Mouse (Mus musculus): Measurements from ENCODE around the gene Fbxl17. TPM values are rescaled to one million over a fixed set of nuclear protein-coding genes. Genes with fewer than 3 reads are reported as not detected.

Fbxl17 gene
- polyA plus RNA-seq, 1 experiment from 2014 or later = 22.7 TPM

- ATAC-seq = peak; percentile 85
- Histone ChIP-seq H3K27ac (ENCODE audit: low read length) (peak overlapping the region; percentile 97), H3K9me3 (replicated peaks; ENCODE audit: control insufficient read depth, low read length, poor library complexity, severe bottlenecking) (no peaks in the 10 kb centered on the region), H3K27me3 (ENCODE audit: control insufficient read depth, insufficient read depth, low read depth, low read length) (no peaks in the 10 kb centered on the region), H3K9ac (ENCODE audit: low read depth, low read length) (peak overlapping the region; percentile 99), H3K36me3 (ENCODE audit: control insufficient read depth, insufficient read depth, low read length) (no peaks in the 10 kb centered on the region), H3K4me2 (ENCODE audit: low read length) (peak overlapping the region; percentile 71), H3K4me1 (ENCODE audit: control insufficient read depth, insufficient read depth, low read length) (peaks cover 32% of the 10 kb centered on the region), H3K4me3 (ENCODE audit: low read depth, low read length) (peak overlapping the region; percentile 96)
- WGBS = under 1% methylated on average over 34 of the region's 78 CpGs
Measured at GRCm38 (mm10) chr17:63500156-63500834, 478 bp upstream of the Fbxl17 start.

GRCm38 (mm10) chr17:63498717-63499635 is 841 bp downstream of the Fbxl17 start:
- peak overlapping the region; percentile 71 for H3K4me2 ChIP-seq (ENCODE audit: low read length)
- 2% methylated on average over 56 of the region's 90 CpGs for WGBS
- H3K36me3 ChIP-seq (ENCODE audit: control insufficient read depth, insufficient read depth, low read length) = no peaks in the 10 kb centered on the region
- peak overlapping the region; percentile 99 for H3K9ac ChIP-seq (ENCODE audit: low read depth, low read length)
- H3K4me3 ChIP-seq (ENCODE audit: low read depth, low read length) = peak overlapping the region; percentile 96
- ATAC-seq = peak; percentile 62
- H3K27me3 ChIP-seq (ENCODE audit: control insufficient read depth, insufficient read depth, low read depth, low read length) = no peaks in the 10 kb centered on the region
- H3K9me3 ChIP-seq (replicated peaks; ENCODE audit: control insufficient read depth, low read length, poor library complexity, severe bottlenecking) = no peaks in the 10 kb centered on the region
- H3K27ac ChIP-seq (ENCODE audit: low read length) = peak overlapping the region; percentile 97
- H3K4me1 ChIP-seq (ENCODE audit: control insufficient read depth, insufficient read depth, low read length) = peaks cover 41% of the 10 kb centered on the region

- H3K4me3 ChIP-seq (ENCODE audit: low read depth, low read length) = peak overlapping the region; percentile 96
- no peak for ATAC-seq
- H3K4me1 ChIP-seq (ENCODE audit: control insufficient read depth, insufficient read depth, low read length) = peaks cover 46% of the 10 kb centered on the region
- WGBS = 12% methylated on average over 6 of the region's 6 CpGs
- H3K27ac ChIP-seq (ENCODE audit: low read length) = no peak overlapping the region; the same call in 1 of the 2 replicates
- no peaks in the 10 kb centered on the region for H3K9me3 ChIP-seq (replicated peaks; ENCODE audit: control insufficient read depth, low read length, poor library complexity, severe bottlenecking)
- H3K27me3 ChIP-seq (ENCODE audit: control insufficient read depth, insufficient read depth, low read depth, low read length) = no peaks in the 10 kb centered on the region
- H3K9ac ChIP-seq (ENCODE audit: low read depth, low read length) = no peak overlapping the region; the same call in 1 of the 2 replicates
- H3K36me3 ChIP-seq (ENCODE audit: control insufficient read depth, insufficient read depth, low read length) = no peaks in the 10 kb centered on the region
- peak overlapping the region; percentile 71 for H3K4me2 ChIP-seq (ENCODE audit: low read length)
Measured at GRCm38 (mm10) chr17:63498182-63498716, 1.6 kb downstream of the Fbxl17 start.

- no peak overlapping the region for H3K27ac ChIP-seq (ENCODE audit: low read length)
- no peak overlapping the region for H3K9ac ChIP-seq (ENCODE audit: low read depth, low read length)
- peaks cover 53% of the 10 kb centered on the region for H3K4me1 ChIP-seq (ENCODE audit: control insufficient read depth, insufficient read depth, low read length)
- H3K4me2 ChIP-seq (ENCODE audit: low read length) = peak overlapping the region; percentile 71
- no peaks in the 10 kb centered on the region for H3K36me3 ChIP-seq (ENCODE audit: control insufficient read depth, insufficient read depth, low read length)
- no peaks in the 10 kb centered on the region for H3K9me3 ChIP-seq (replicated peaks; ENCODE audit: control insufficient read depth, low read length, poor library complexity, severe bottlenecking)
- no peaks in the 10 kb centered on the region for H3K27me3 ChIP-seq (ENCODE audit: control insufficient read depth, insufficient read depth, low read depth, low read length)
- H3K4me3 ChIP-seq (ENCODE audit: low read depth, low read length) = peak overlapping the region; percentile 96
- 82% methylated on average over 6 of the region's 6 CpGs for WGBS
- no peak for ATAC-seq
Measured at GRCm38 (mm10) chr17:63497206-63497731, 2.5 kb downstream of the Fbxl17 start.

- H3K4me2 ChIP-seq (ENCODE audit: low read length) = peak overlapping the region; percentile 13
- H3K4me3 ChIP-seq (ENCODE audit: low read depth, low read length) = no peak overlapping the region
- H3K27me3 ChIP-seq (ENCODE audit: control insufficient read depth, insufficient read depth, low read depth, low read length) = no peaks in the 10 kb centered on the region
- WGBS = 51% methylated on average over 5 of the region's 5 CpGs
- no peak overlapping the region for H3K9ac ChIP-seq (ENCODE audit: low read depth, low read length)
- no peaks in the 10 kb centered on the region for H3K9me3 ChIP-seq (replicated peaks; ENCODE audit: control insufficient read depth, low read length, poor library complexity, severe bottlenecking)
- no peak overlapping the region for H3K27ac ChIP-seq (ENCODE audit: low read length)
- no peak for ATAC-seq
- H3K4me1 ChIP-seq (ENCODE audit: control insufficient read depth, insufficient read depth, low read length) = peaks cover 55% of the 10 kb centered on the region
- H3K36me3 ChIP-seq (ENCODE audit: control insufficient read depth, insufficient read depth, low read length) = no peaks in the 10 kb centered on the region
Measured at GRCm38 (mm10) chr17:63496153-63496552, 3.7 kb downstream of the Fbxl17 start.

GRCm38 (mm10) chr17:63493876-63494580 is 5.8 kb downstream of the Fbxl17 start:
- H3K9ac ChIP-seq (ENCODE audit: low read depth, low read length) = no peak overlapping the region
- H3K36me3 ChIP-seq (ENCODE audit: control insufficient read depth, insufficient read depth, low read length) = peaks cover under 1% of the 10 kb centered on the region; the same call in 1 of the 2 replicates
- H3K27ac ChIP-seq (ENCODE audit: low read length) = no peak overlapping the region
- ATAC-seq = no peak
- 59% methylated on average over 7 of the region's 7 CpGs for WGBS
- no peak overlapping the region for H3K4me2 ChIP-seq (ENCODE audit: low read length)
- no peaks in the 10 kb centered on the region for H3K27me3 ChIP-seq (ENCODE audit: control insufficient read depth, insufficient read depth, low read depth, low read length)
- H3K9me3 ChIP-seq (replicated peaks; ENCODE audit: control insufficient read depth, low read length, poor library complexity, severe bottlenecking) = no peaks in the 10 kb centered on the region
- H3K4me1 ChIP-seq (ENCODE audit: control insufficient read depth, insufficient read depth, low read length) = peaks cover 53% of the 10 kb centered on the region
- H3K4me3 ChIP-seq (ENCODE audit: low read depth, low read length) = no peak overlapping the region

GRCm38 (mm10) chr17:63493274-63493673 is 6.5 kb downstream of the Fbxl17 start:
- 33% methylated on average over 5 of the region's 5 CpGs for WGBS
- Histone ChIP-seq H3K27me3 (ENCODE audit: control insufficient read depth, insufficient read depth, low read depth, low read length) (no peaks in the 10 kb centered on the region), H3K9ac (ENCODE audit: low read depth, low read length) (no peak overlapping the region), H3K36me3 (ENCODE audit: control insufficient read depth, insufficient read depth, low read length) (peaks cover 3% of the 10 kb centered on the region; the same call in 1 of the 2 replicates), H3K4me3 (ENCODE audit: low read depth, low read length) (no peak overlapping the region), H3K9me3 (replicated peaks; ENCODE audit: control insufficient read depth, low read length, poor library complexity, severe bottlenecking) (no peaks in the 10 kb centered on the region), H3K27ac (ENCODE audit: low read length) (no peak overlapping the region; the same call in 1 of the 2 replicates), H3K4me1 (ENCODE audit: control insufficient read depth, insufficient read depth, low read length) (peaks cover 51% of the 10 kb centered on the region), H3K4me2 (ENCODE audit: low read length) (no peak overlapping the region; the same call in 1 of the 2 replicates)
- 0 out of 2 replicates have a peak, but pooled peaks have one; percentile 47 for ATAC-seq

GRCm38 (mm10) chr17:63492665-63493273 is 7.0 kb downstream of the Fbxl17 start:
- Histone ChIP-seq H3K9ac (ENCODE audit: low read depth, low read length) (no peak overlapping the region), H3K27ac (ENCODE audit: low read length) (no peak overlapping the region; the same call in 1 of the 2 replicates), H3K4me1 (ENCODE audit: control insufficient read depth, insufficient read depth, low read length) (peaks cover 46% of the 10 kb centered on the region), H3K9me3 (replicated peaks; ENCODE audit: control insufficient read depth, low read length, poor library complexity, severe bottlenecking) (no peaks in the 10 kb centered on the region), H3K4me3 (ENCODE audit: low read depth, low read length) (no peak overlapping the region), H3K27me3 (ENCODE audit: control insufficient read depth, insufficient read depth, low read depth, low read length) (no peaks in the 10 kb centered on the region), H3K36me3 (ENCODE audit: control insufficient read depth, insufficient read depth, low read length) (peaks cover 6% of the 10 kb centered on the region; the same call in 1 of the 2 replicates), H3K4me2 (ENCODE audit: low read length) (peak overlapping the region; percentile 21)
- 83% methylated on average over 8 of the region's 8 CpGs for WGBS
- ATAC-seq = no peak; the same call in 1 of the 2 replicates

Measured in midbrain, embryonic 16.5 days (tissue).